Mouse (Mus musculus) forebrain, postnatal 0 days (tissue): ENCODE measurements around the gene Nr4a3. TPM values are rescaled to one million over a fixed set of nuclear protein-coding genes. Genes with fewer than 3 reads are reported as not detected.

ENCODE experiments used
- ATAC-seq: fragments of 200-750 bp; cut with Nextera tagmentation; 2 replicates; pipeline ENCODE4 v1.8.0; 2017; ENCODE audit warnings: mild to moderate bottlenecking, moderate library complexity
- DNase-seq: peaks from one replicate; pipeline ENCODE4 v3.0.0-alpha.2; 2015
- H3K27ac ChIP-seq: fragments of 300-500 bp; sonication (generic); 2 replicates; pipeline ENCODE4 v1.5.1; 2014; ENCODE audit warnings: low read depth, mild to moderate bottlenecking, antibody characterized with exemption, low read length, moderate library complexity, mixed read lengths
- H3K27me3 ChIP-seq: fragments of 300-500 bp; sonication (generic); 2 replicates; pipeline ENCODE4 v1.6.1; 2014; ENCODE audit warnings: mild to moderate bottlenecking, low read length, mixed read lengths; ENCODE audit not compliant: insufficient read depth
- H3K36me3 ChIP-seq: fragments of 300-500 bp; sonication (generic); 2 replicates; pipeline ENCODE4 v1.6.1; 2014; ENCODE audit warnings: mild to moderate bottlenecking, moderate library complexity; ENCODE audit not compliant: insufficient read depth
- H3K4me1 ChIP-seq: fragments of 300-500 bp; sonication (generic); 2 replicates; pipeline ENCODE4 v1.6.1; 2014; ENCODE audit warnings: antibody characterized with exemption; ENCODE audit not compliant: insufficient read depth
- H3K4me2 ChIP-seq: fragments of 300-500 bp; sonication (generic); 2 replicates; pipeline ENCODE4 v1.6.1; 2014; ENCODE audit warnings: low read depth, mild to moderate bottlenecking, moderate library complexity
- H3K4me3 ChIP-seq: fragments of 300-500 bp; sonication (generic); 2 replicates; pipeline ENCODE4 v1.5.1; 2014; ENCODE audit warnings: low read depth, low read length, mixed read lengths
- H3K9ac ChIP-seq: fragments of 300-500 bp; sonication (generic); 2 replicates; pipeline ENCODE4 v1.6.1; 2014; ENCODE audit warnings: mild to moderate bottlenecking
- H3K9me3 ChIP-seq: fragments of 300-500 bp; sonication (generic); 2 replicates; pipeline ENCODE4 v1.6.1; 2016; ENCODE audit warnings: low read length
- CTCF ChIP-seq: sonication (generic); IDR thresholded peaks from 2 replicates; pipeline ENCODE4 v1.5.1; 2016; ENCODE audit warnings: antibody characterized with exemption, control low read depth, low read depth
- WGBS: fragments of 180-500 bp; shearing (Covaris S2); extraction: QIAGEN DNeasy Blood & Tissue Kit; methylation state at CpG from one replicate; pipeline ENCODE4 v1.1.7; 2014; 5-methylcytosine and 5-hydroxymethylcytosine counted together
- polyA plus RNA-seq: library from polyadenylated mRNA; unstranded; fragments of >200 nt; fragmentation: Nextera tagmentation; extraction: Ambion mirVana; gene quantifications from 2 replicates; pipeline ENCODE4 v1.2.1, GENCODE M21; 2015
- total RNA-seq: library from RNA; depleted of rRNA; stranded (reverse); fragments of >200 nt; gene quantifications from 2 replicates; pipeline ENCODE4 v1.2.3, GENCODE M21; 2014; rRNA removed

Gene Nr4a3
- total and polyA plus RNA-seq, 2 experiments from 2014 or later: 12.4 to 13.5 TPM

DNA sequence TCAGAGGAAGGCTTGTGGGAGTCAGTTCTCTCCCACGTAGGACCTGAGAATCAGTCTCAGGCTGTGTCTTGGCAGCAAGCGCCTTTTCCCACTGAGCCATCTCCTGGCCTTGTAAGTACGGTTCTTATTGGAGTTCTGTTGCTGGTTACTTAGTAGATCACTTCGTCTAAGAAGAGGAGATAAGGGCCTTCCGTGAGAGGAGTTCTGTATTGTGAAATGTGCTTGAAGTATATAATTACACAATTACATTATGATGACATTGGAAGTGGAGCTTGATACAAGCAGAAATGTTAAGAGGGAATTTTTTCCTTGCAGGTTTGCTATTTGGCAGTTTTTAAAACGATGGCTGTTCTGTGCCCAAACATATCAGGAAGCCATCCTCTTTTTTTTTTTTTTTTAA, 85.4 kb downstream of the Nr4a3 start:
- DNase-seq: no peak
- no peak for ATAC-seq
- no peak for TF ChIP-seq CTCF
- no peak overlapping the region for H3K4me2 ChIP-seq
- no peaks in the 10 kb centered on the region for H3K27me3 ChIP-seq
- H3K4me1 ChIP-seq: no peaks in the 10 kb centered on the region
- H3K9ac ChIP-seq: no peak overlapping the region
- no peaks in the 10 kb centered on the region for H3K9me3 ChIP-seq
- no peak overlapping the region for H3K27ac ChIP-seq
- 83% methylated on average over 6 of the region's 6 CpGs for WGBS
- peaks cover 15% of the 10 kb centered on the region; the same call in 1 of the 2 replicates for H3K36me3 ChIP-seq
- H3K4me3 ChIP-seq: no peak overlapping the region

DNA sequence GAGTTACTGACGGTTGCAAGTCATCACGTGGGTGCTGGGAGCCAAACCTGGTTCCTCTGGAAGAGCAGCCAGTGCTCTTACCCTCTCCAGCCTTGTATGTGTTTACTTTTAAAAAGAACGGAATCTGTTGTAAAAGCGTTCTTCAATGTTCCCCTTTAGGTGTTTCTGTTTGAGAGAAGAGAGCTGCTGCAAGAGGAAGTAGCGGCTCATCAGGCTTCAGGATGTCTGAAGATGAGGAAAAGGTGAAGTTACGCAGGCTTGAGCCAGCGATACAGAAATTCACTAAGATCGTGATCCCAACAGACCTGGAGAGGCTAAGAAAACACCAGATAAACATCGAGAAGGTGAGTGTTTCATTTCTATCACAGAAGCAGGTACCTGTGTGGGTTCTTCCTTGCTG, 86.7 kb downstream of the Nr4a3 start:
- TF ChIP-seq CTCF: no peak
- Histone ChIP-seq H3K9me3 (no peaks in the 10 kb centered on the region), H3K4me3 (no peak overlapping the region), H3K9ac (no peak overlapping the region), H3K4me2 (no peak overlapping the region), H3K4me1 (no peaks in the 10 kb centered on the region), H3K27me3 (no peaks in the 10 kb centered on the region), H3K36me3 (peaks cover 19% of the 10 kb centered on the region; the same call in 1 of the 2 replicates), H3K27ac (no peak overlapping the region)
- no peak for DNase-seq
- WGBS: 96% methylated on average over 9 of the region's 9 CpGs
- ATAC-seq: no peak

GRCm38 (mm10) chr4:48132721-48133120, 87.8 kb downstream of the Nr4a3 start:
- H3K4me3 ChIP-seq: no peak overlapping the region
- TF ChIP-seq CTCF: no peak
- H3K9ac ChIP-seq: no peak overlapping the region
- no peaks in the 10 kb centered on the region for H3K9me3 ChIP-seq
- no peaks in the 10 kb centered on the region for H3K27me3 ChIP-seq
- 89% methylated on average over 3 of the region's 3 CpGs for WGBS
- no peaks in the 10 kb centered on the region for H3K4me1 ChIP-seq
- no peak for DNase-seq
- ATAC-seq: no peak
- H3K27ac ChIP-seq: no peak overlapping the region
- peaks cover 19% of the 10 kb centered on the region; the same call in 1 of the 2 replicates for H3K36me3 ChIP-seq
- H3K4me2 ChIP-seq: no peak overlapping the region

Other genes starting within 250 kb of the Nr4a3 start
- 15.6 and 29.8 TPM in 2 replicates for gene Stx17, start 79.8 kb downstream of the Nr4a3 start, total RNA-seq
- gene Stx17, start 79.8 kb downstream of the Nr4a3 start, polyA plus RNA-seq: 14.9 and 22.5 TPM in 2 replicates
- 26.2 and 33.4 TPM in 2 replicates for gene Erp44, start 234.4 kb downstream of the Nr4a3 start, total RNA-seq
- gene Erp44, start 234.4 kb downstream of the Nr4a3 start, polyA plus RNA-seq: 41.8 and 50.2 TPM in 2 replicates
- 6.4 and 8.7 TPM in 2 replicates for gene Invs, start 234.6 kb downstream of the Nr4a3 start, total RNA-seq
- 2.1 and 2.7 TPM in 2 replicates for gene Invs, start 234.6 kb downstream of the Nr4a3 start, polyA plus RNA-seq